Mouse (Mus musculus) CH12.LX (cell line): ENCODE results near the gene Nanos2.

Experiments
- CTCF ChIP-seq, 2 experiments: IDR thresholded peaks in 1 of 2; conservative IDR thresholded peaks in 1 of 2; 2 replicates each; pipeline ENCODE4 v1.5.1; 2011 to 2012; ENCODE audit warnings: low read depth in 2 of 2, low read length in 2 of 2, improper control_type of control experiment in 1 of 2, inconsistent platforms in 1 of 2, mild to moderate bottlenecking in 1 of 2, moderate library complexity in 1 of 2
- EP300 ChIP-seq: IDR thresholded peaks from 2 replicates; pipeline ENCODE4 v1.6.1; 2011; ENCODE audit warnings: low read length, improper control_type of control experiment
- RAD21 ChIP-seq: IDR thresholded peaks from 2 replicates; pipeline ENCODE4 v1.6.1; 2011; ENCODE audit warnings: low read depth, mild to moderate bottlenecking, low read length, improper control_type of control experiment, moderate library complexity
- TCF12 ChIP-seq: IDR thresholded peaks from 2 replicates; pipeline ENCODE4 v1.6.1; 2014; ENCODE audit warnings: low read depth, mild to moderate bottlenecking, inconsistent platforms, low read length, improper control_type of control experiment

DNA sequence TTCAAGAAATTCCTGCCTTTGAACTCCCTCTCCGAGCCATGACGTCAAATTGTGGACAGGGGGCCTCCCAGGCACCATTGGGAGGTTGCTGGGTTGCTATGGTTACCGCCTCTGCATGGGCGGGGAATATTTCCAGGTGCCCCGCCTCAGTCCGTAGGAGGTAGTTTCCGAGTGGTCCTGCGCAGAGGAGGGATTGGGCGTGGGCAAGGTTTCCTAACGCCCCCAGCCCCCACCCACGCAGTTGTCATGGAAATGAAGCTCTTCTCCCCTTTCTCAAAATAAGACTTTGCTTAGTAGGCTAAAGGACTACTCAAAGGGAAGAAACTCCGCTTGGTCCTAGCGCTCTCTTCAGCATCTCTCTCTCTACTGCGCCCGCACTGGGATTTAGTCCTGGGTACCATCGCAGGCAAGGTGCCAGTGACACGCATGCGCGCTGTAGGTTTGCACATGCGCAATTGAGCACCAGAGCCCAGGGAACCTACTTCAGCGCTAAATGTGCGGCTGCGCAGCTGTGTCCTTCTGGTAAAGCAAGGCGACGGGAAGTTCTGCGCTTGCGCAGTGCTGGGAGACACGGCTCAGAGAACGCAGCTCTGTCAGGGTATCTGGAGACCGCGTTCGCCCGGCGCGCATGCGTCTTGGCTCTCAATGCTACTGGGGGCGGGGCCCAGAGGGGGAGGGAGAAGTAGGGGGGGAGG, 3.5 kb downstream of the Nanos2 start, which contains the start of gene Mypop:
- TF ChIP-seq CTCF (conservative IDR thresholded peaks at IDR 0.05 in 1 of 2, IDR thresholded peaks at IDR 0.05 in 1 of 2; ENCODE audit: low read depth in 2 of 2, low read length in 2 of 2) (no peak), TCF12 (peak; percentile 69), EP300 (no peak), RAD21 (no peak)
